Mouse (Mus musculus) liver, postnatal 0 days (tissue): Measurements from ENCODE around the gene Gm12355.

Experiments used
- CTCF ChIP-seq: sonication (generic); IDR thresholded peaks from 2 replicates; pipeline ENCODE4 v1.5.1; 2016; ENCODE audit warnings: antibody characterized with exemption, low read depth
- EP300 ChIP-seq: IDR thresholded peaks from 2 replicates; pipeline ENCODE4 v1.6.1; 2016; ENCODE audit warnings: antibody characterized with exemption, low read depth, mild to moderate bottlenecking

- TF ChIP-seq EP300 = no peak
- no peak for TF ChIP-seq CTCF
These were observed 30.4 kb downstream of the Gm12355 start for GRCm38 (mm10) chr11:98595021-98595420.
